Mouse (Mus musculus) embryonic facial prominence, embryonic 11.5 days (tissue): ENCODE measurements around the gene Klk13. TPM values are rescaled to one million over a fixed set of nuclear protein-coding genes. Genes with fewer than 3 reads are reported as not detected.

Experiments
- ATAC-seq: fragments of 200-750 bp; cut with Nextera tagmentation; replicated peaks from 2 replicates; pipeline ENCODE4 v1.8.0; 2017; ENCODE audit warnings: low read depth; ENCODE audit not compliant: insufficient number of reproducible peaks, low FRiP score, low TSS enrichment
- DNase-seq: peaks from one replicate; pipeline ENCODE4 v3.0.0-alpha.2; 2015; ENCODE audit warnings: low spot score
- H3K27ac ChIP-seq: fragments of 300-500 bp; sonication (generic); replicated peaks from 2 replicates; pipeline ENCODE4 v1.5.1; 2014; ENCODE audit warnings: mild to moderate bottlenecking, low read depth, low read length, control low read depth
- H3K27me3 ChIP-seq: fragments of 300-500 bp; sonication (generic); 2 replicates; pipeline ENCODE4 v1.6.1; 2014; ENCODE audit warnings: mild to moderate bottlenecking, low read length, moderate library complexity, mixed read lengths; ENCODE audit not compliant: control insufficient read depth, insufficient read depth
- H3K36me3 ChIP-seq: fragments of 300-500 bp; sonication (generic); replicated peaks from 2 replicates; pipeline ENCODE4 v1.6.1; 2014; ENCODE audit warnings: low read depth, mild to moderate bottlenecking, low read length, moderate library complexity, mixed read lengths; ENCODE audit not compliant: control insufficient read depth, insufficient read depth
- H3K4me1 ChIP-seq: fragments of 300-500 bp; sonication (generic); 2 replicates; pipeline ENCODE4 v1.6.1; 2014; ENCODE audit warnings: low read length, mixed read lengths; ENCODE audit not compliant: control insufficient read depth, insufficient read depth
- H3K4me2 ChIP-seq: fragments of 300-500 bp; sonication (generic); 2 replicates; pipeline ENCODE4 v1.6.1; 2014; ENCODE audit warnings: low read depth, mild to moderate bottlenecking, control low read depth, low read length, moderate library complexity
- H3K4me3 ChIP-seq: fragments of 300-500 bp; sonication (generic); 2 replicates; pipeline ENCODE4 v1.5.1; 2014; ENCODE audit warnings: low read depth, low read length, control low read depth
- H3K9ac ChIP-seq: fragments of 300-500 bp; sonication (generic); replicated peaks from 2 replicates; pipeline ENCODE4 v1.6.1; 2014; ENCODE audit warnings: mild to moderate bottlenecking, control low read depth, low read length
- H3K9me3 ChIP-seq: fragments of 300-500 bp; sonication (generic); replicated peaks from 2 replicates; pipeline ENCODE4 v1.6.1; 2016; ENCODE audit warnings: mild to moderate bottlenecking, low read length, inconsistent platforms, mixed read lengths; ENCODE audit not compliant: control insufficient read depth
- WGBS: fragments of 180-500 bp; shearing (Covaris S2); extraction: QIAGEN DNeasy Blood & Tissue Kit; methylation state at CpG from one replicate; pipeline ENCODE4 v1.1.7; 2014; 5-methylcytosine and 5-hydroxymethylcytosine counted together
- polyA plus RNA-seq: library from polyadenylated mRNA; unstranded; fragments of >200 nt; fragmentation: Nextera tagmentation; extraction: Ambion mirVana; gene quantifications from 2 replicates; pipeline ENCODE4 v1.2.1, GENCODE M21; 2014

The Klk13 gene
- polyA plus RNA-seq, 1 experiment from 2014 or later: 0.49 TPM

- Histone ChIP-seq H3K4me2 (no peak overlapping the region), H3K9ac (no peak overlapping the region), H3K4me1 (no peaks in the 10 kb centered on the region), H3K27me3 (no peaks in the 10 kb centered on the region), H3K9me3 (no peaks in the 10 kb centered on the region), H3K4me3 (no peak overlapping the region), H3K36me3 (no peaks in the 10 kb centered on the region), H3K27ac (no peak overlapping the region)
- DNase-seq (no peak), ATAC-seq (no peak)
- 81% methylated on average over 3 of the region's 3 CpGs for WGBS
Measured at GRCm38 (mm10) chr7:43772901-43773300, 60.5 kb downstream of the Klk13 start.

GRCm38 (mm10) chr7:43774364-43774763, 62.0 kb downstream of the Klk13 start, which contains the start of gene Klk11:
Klk11 (plus strand) TSS chr7:43774604.
- DNase-seq: no peak
- Histone ChIP-seq H3K4me3 (no peak within 1 kb of the TSS), H3K4me1 (no peaks in the 10 kb centered on the region), H3K4me2 (no peak within 1 kb of the TSS), H3K36me3 (no peaks in the 10 kb centered on the region), H3K27me3 (no peaks in the 10 kb centered on the region), H3K9me3 (no peaks in the 10 kb centered on the region), H3K9ac (no peak within 1 kb of the TSS), H3K27ac (0 out of 2 replicates have a peak within 1 kb of the TSS, but pooled peaks have one; percentile 20)
- 88% methylated on average over 5 of the region's 5 CpGs for WGBS
- no peak for ATAC-seq

GRCm38 (mm10) chr7:43774802-43775201, 62.4 kb downstream of the Klk13 start:
- WGBS: 34% methylated on average over 6 of the region's 6 CpGs
- H3K27ac ChIP-seq: 0 out of 2 replicates have a peak overlapping the region, but pooled peaks have one; percentile 20
- no peak overlapping the region for H3K9ac ChIP-seq
- no peaks in the 10 kb centered on the region for H3K4me1 ChIP-seq
- no peak overlapping the region for H3K4me2 ChIP-seq
- H3K4me3 ChIP-seq: no peak overlapping the region
- ATAC-seq (no peak), DNase-seq (no peak)
- H3K27me3 ChIP-seq: no peaks in the 10 kb centered on the region
- H3K36me3 ChIP-seq: no peaks in the 10 kb centered on the region
- no peaks in the 10 kb centered on the region for H3K9me3 ChIP-seq

GRCm38 (mm10) chr7:43775311-43776057, 63.1 kb downstream of the Klk13 start:
- Histone ChIP-seq H3K27me3 (no peaks in the 10 kb centered on the region), H3K9ac (no peak overlapping the region), H3K4me3 (no peak overlapping the region), H3K36me3 (no peaks in the 10 kb centered on the region), H3K4me1 (no peaks in the 10 kb centered on the region), H3K9me3 (no peaks in the 10 kb centered on the region), H3K27ac (no peak overlapping the region), H3K4me2 (no peak overlapping the region)
- DNase-seq: no peak
- 36% methylated on average over 7 of the region's 7 CpGs for WGBS
- no peak for ATAC-seq

GRCm38 (mm10) chr7:43776506-43776905, 64.1 kb downstream of the Klk13 start:
- Histone ChIP-seq H3K9me3 (no peaks in the 10 kb centered on the region), H3K36me3 (no peaks in the 10 kb centered on the region), H3K4me2 (no peak overlapping the region), H3K4me3 (no peak overlapping the region), H3K27me3 (no peaks in the 10 kb centered on the region), H3K27ac (no peak overlapping the region), H3K9ac (no peak overlapping the region), H3K4me1 (no peaks in the 10 kb centered on the region)
- ATAC-seq: no peak
- WGBS: 78% methylated on average over 5 of the region's 5 CpGs
- DNase-seq: no peak

Other genes starting within 250 kb of the Klk13 start
- 1.7 and 2.0 TPM in 2 replicates for gene Vsig10l, start 249.4 kb upstream of the Klk13 start, polyA plus RNA-seq
- gene Iglon5, start 222.5 kb upstream of the Klk13 start, polyA plus RNA-seq: 1.1 and 1.5 TPM in 2 replicates
- gene 4931406B18Rik, start 206.6 kb upstream of the Klk13 start, polyA plus RNA-seq: not detected in 2 replicates
- 1.3 and 1.5 TPM in 2 replicates for gene Cd33, start 168.1 kb upstream of the Klk13 start, polyA plus RNA-seq
- gene Zfp658, start 150.3 kb upstream of the Klk13 start, polyA plus RNA-seq: 5.4 and 7.1 TPM in 2 replicates
- gene Zfp719, start 133.0 kb upstream of the Klk13 start, polyA plus RNA-seq: 19.3 and 19.6 TPM in 2 replicates
- 0.14 and 0.67 TPM in 2 replicates for gene Zfp819, start 105.4 kb upstream of the Klk13 start, polyA plus RNA-seq
- not detected in 2 replicates for gene Ceacam18, start 77.9 kb upstream of the Klk13 start, polyA plus RNA-seq
- gene Siglece, start 52.4 kb upstream of the Klk13 start, polyA plus RNA-seq: 0.32 TPM in 1 of 2 replicates, not detected in the other
- 8.1 and 9.1 TPM in 2 replicates for gene Ctu1, start 40.6 kb upstream of the Klk13 start, polyA plus RNA-seq
- gene Klk14, start 22.1 kb upstream of the Klk13 start, polyA plus RNA-seq: not detected in 2 replicates
- gene Klk12, start 56.3 kb downstream of the Klk13 start, polyA plus RNA-seq: not detected in 2 replicates
- not detected in 2 replicates for gene Klk11, start 62.0 kb downstream of the Klk13 start, polyA plus RNA-seq
- 0.15 and 0.40 TPM in 2 replicates for gene Klk10, start 68.5 kb downstream of the Klk13 start, polyA plus RNA-seq
- gene Klk9, start 79.3 kb downstream of the Klk13 start, polyA plus RNA-seq: not detected in 2 replicates
- 14.4 and 19.0 TPM in 2 replicates for gene Klk8, start 85.0 kb downstream of the Klk13 start, polyA plus RNA-seq
- gene Klk7, start 98.7 kb downstream of the Klk13 start, polyA plus RNA-seq: not detected in 2 replicates
- 0.29 TPM in 1 of 2 replicates, not detected in the other for gene Klk6, start 111.9 kb downstream of the Klk13 start, polyA plus RNA-seq
- gene Klk5, start 129.4 kb downstream of the Klk13 start, polyA plus RNA-seq: not detected in 2 replicates
- 0.28 TPM in 1 of 2 replicates, not detected in the other for gene Klk4, start 168.6 kb downstream of the Klk13 start, polyA plus RNA-seq
- not detected in 2 replicates for gene Klk15, start 221.2 kb downstream of the Klk13 start, polyA plus RNA-seq
- not detected in 2 replicates for gene Klk1b8, start 238.1 kb downstream of the Klk13 start, polyA plus RNA-seq